Mouse (Mus musculus) liver, postnatal 0 days (tissue): ENCODE measurements around the gene Olfr1026.

Source experiments
- CTCF ChIP-seq: sonication (generic); IDR thresholded peaks from 2 replicates; pipeline ENCODE4 v1.5.1; 2016; ENCODE audit warnings: antibody characterized with exemption, low read depth
- EP300 ChIP-seq: IDR thresholded peaks from 2 replicates; pipeline ENCODE4 v1.6.1; 2016; ENCODE audit warnings: antibody characterized with exemption, low read depth, mild to moderate bottlenecking

DNA sequence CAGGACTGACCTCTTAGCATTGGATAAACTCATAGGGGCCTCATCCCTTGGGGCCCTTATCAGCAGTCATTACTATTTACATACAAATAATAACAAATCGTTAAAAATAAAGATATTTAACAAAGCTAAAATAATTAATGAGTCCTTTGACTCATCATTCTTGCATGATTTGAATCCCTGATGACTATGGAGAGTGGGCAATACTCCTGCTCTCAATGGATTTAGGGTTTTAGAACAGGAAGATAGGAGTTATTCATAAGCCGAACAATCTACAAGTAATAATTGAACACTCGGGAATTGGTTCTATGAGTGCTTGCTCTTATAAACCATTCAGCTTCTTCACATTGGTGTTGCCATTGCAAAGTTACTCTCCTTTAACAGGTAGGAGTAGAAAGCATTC is at the start of gene Olfr1026:
- TF ChIP-seq CTCF (no peak), EP300 (no peak)
